Mouse (Mus musculus) cerebellum, postnatal 36 days (tissue): ENCODE measurements around the gene Luc7l3.

Experiments used
- DNase-seq, 2 experiments: peaks; one replicate each; pipeline ENCODE4 v3.0.0; 2021 to 2022; ENCODE audit warnings: mixed read lengths in 2 of 2

The Luc7l3 gene

GRCm38 (mm10) chr11:94336551-94336950, 14.8 kb upstream of the Luc7l3 start:
- no peak for DNase-seq

GRCm38 (mm10) chr11:94334386-94334968, 12.7 kb upstream of the Luc7l3 start:
- no peak for DNase-seq

- DNase-seq: no peak
Measured at GRCm38 (mm10) chr11:94332726-94333125, 10.9 kb upstream of the Luc7l3 start.

GRCm38 (mm10) chr11:94330211-94330610, 8.4 kb upstream of the Luc7l3 start:
- DNase-seq: no peak

- peak; percentile 68 to 70 for DNase-seq
Measured at GRCm38 (mm10) chr11:94329270-94329891, 7.6 kb upstream of the Luc7l3 start.

GRCm38 (mm10) chr11:94328644-94329025, 6.8 kb upstream of the Luc7l3 start:
- DNase-seq: no peak

GRCm38 (mm10) chr11:94327693-94328643, 6.2 kb upstream of the Luc7l3 start, which contains the start of gene Ankrd40:
Gene Ankrd40 (plus strand): TSS chr11:94328001.
- peak; percentile 97 to 98 for DNase-seq

- DNase-seq: peak; percentile 55 to 71
Measured at GRCm38 (mm10) chr11:94326961-94327411, 5.2 kb upstream of the Luc7l3 start.

- DNase-seq: no peak
Measured at GRCm38 (mm10) chr11:94324618-94325017, 2.8 kb upstream of the Luc7l3 start.

- no peak for DNase-seq
Measured at GRCm38 (mm10) chr11:94323271-94323925, 1.6 kb upstream of the Luc7l3 start.

GRCm38 (mm10) chr11:94322636-94323035, 848 bp upstream of the Luc7l3 start:
- no peak for DNase-seq

- peak in 1 of 2 experiments; percentile 69 for DNase-seq
Measured at GRCm38 (mm10) chr11:94320969-94321930, 538 bp downstream of the Luc7l3 start.

GRCm38 (mm10) chr11:94318056-94318455, 3.7 kb downstream of the Luc7l3 start:
- no peak for DNase-seq

- no peak for DNase-seq
Measured at GRCm38 (mm10) chr11:94317515-94317914, 4.3 kb downstream of the Luc7l3 start.

- no peak for DNase-seq
Measured at GRCm38 (mm10) chr11:94317014-94317413, 4.8 kb downstream of the Luc7l3 start.

GRCm38 (mm10) chr11:94316528-94316927, 5.3 kb downstream of the Luc7l3 start:
- DNase-seq: no peak

- no peak for DNase-seq
Measured at GRCm38 (mm10) chr11:94315308-94315707, 6.5 kb downstream of the Luc7l3 start.

- no peak for DNase-seq
Measured at GRCm38 (mm10) chr11:94314098-94314652, 7.6 kb downstream of the Luc7l3 start.

- no peak for DNase-seq
Measured at GRCm38 (mm10) chr11:94312733-94313132, 9.1 kb downstream of the Luc7l3 start.

GRCm38 (mm10) chr11:94294996-94295845, 26.6 kb downstream of the Luc7l3 start:
- no peak for DNase-seq
